Mouse (Mus musculus) lung, adult 18-20 months (tissue): ENCODE results near the gene Tuba8.

ENCODE experiments used
- DNase-seq, 2 experiments: peaks; one replicate each; pipeline ENCODE4 v3.0.0; 2022; ENCODE audit warnings: mixed read lengths in 2 of 2

Tuba8 gene

DNA sequence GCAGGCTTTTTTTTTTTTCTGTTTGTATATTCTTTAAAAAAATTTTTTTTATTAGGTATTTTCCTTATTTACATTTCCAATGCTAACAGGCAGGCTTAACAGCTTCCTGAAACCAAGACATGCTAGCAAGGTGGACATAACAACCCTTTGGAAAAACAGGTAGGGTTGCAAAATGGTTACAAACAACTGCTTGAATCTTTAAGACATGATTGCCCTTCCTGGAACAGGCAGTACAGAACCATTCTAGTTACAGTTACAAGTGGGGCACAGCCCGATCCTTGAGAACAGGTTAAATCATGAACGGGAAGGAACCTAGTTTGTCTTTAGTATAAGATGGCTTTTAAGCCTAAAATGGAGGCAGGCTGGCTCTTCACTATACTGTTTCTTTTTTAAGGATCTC, 25.9 kb downstream of the Tuba8 start:
- no peak for DNase-seq

- no peak for DNase-seq
Observed at GRCm38 (mm10) chr6:121238209-121238608, 27.7 kb downstream of the Tuba8 start.

- no peak for DNase-seq
Observed at GRCm38 (mm10) chr6:121241780-121242179, 31.3 kb downstream of the Tuba8 start.

GRCm38 (mm10) chr6:121243161-121243560, 32.7 kb downstream of the Tuba8 start:
- DNase-seq, result no peak

- peak; percentile 95 to 96 for DNase-seq
Observed at GRCm38 (mm10) chr6:121245127-121246036, 34.9 kb downstream of the Tuba8 start, which contains the start of gene Usp18. Gene Usp18 (plus strand): TSS chr6:121245906.

GRCm38 (mm10) chr6:121246037-121246361, 35.5 kb downstream of the Tuba8 start:
- DNase-seq, result no peak

GRCm38 (mm10) chr6:121250406-121250805, 39.9 kb downstream of the Tuba8 start:
- no peak for DNase-seq

GRCm38 (mm10) chr6:121251256-121251655, 40.8 kb downstream of the Tuba8 start:
- DNase-seq, result no peak

GRCm38 (mm10) chr6:121260548-121260947, 50.1 kb downstream of the Tuba8 start:
- DNase-seq, result peak; percentile 64 to 71

GRCm38 (mm10) chr6:121261233-121261632, 50.7 kb downstream of the Tuba8 start:
- no peak for DNase-seq

DNA sequence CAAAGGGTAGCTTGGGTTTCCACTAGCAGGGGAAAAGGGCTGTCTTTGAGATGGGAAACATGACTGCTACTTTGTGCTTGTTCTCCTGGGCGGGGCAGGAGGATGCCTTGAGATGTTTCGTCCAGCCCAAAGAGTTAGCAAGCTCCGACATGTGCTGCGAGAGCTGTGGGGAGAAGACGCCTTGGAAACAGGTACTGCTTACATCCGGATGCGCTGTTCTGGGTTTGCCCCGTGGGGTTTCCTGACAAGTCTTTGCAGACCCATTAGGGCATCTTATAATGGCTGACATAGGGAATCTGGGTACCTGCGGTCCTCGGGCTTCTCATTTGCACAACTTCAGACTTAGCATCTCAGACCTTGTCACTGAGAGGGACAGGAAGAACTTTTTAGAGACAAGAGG, 51.5 kb downstream of the Tuba8 start:
- no peak for DNase-seq

GRCm38 (mm10) chr6:121262496-121262895, 52.0 kb downstream of the Tuba8 start:
- DNase-seq, result no peak

- DNase-seq, result no peak
Observed at GRCm38 (mm10) chr6:121270156-121270555, 59.7 kb downstream of the Tuba8 start.

DNA sequence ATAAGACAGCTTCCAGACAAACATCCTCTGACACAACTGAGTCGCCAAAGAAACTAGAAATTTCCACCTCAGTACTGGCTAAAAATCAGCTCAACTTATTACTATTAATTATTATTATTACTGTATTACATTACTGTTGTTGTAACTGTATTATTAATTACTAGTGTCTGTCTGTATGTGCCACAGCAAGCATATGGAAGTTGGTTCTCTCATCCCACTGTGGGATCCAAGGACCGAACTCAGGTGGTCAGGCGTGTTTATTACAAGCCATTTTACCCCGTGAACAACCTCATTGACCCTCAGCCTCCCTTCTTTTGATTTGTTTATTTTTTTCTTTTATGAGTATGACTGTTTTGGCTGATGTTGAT, 61.2 kb downstream of the Tuba8 start:
- DNase-seq, result no peak

DNA sequence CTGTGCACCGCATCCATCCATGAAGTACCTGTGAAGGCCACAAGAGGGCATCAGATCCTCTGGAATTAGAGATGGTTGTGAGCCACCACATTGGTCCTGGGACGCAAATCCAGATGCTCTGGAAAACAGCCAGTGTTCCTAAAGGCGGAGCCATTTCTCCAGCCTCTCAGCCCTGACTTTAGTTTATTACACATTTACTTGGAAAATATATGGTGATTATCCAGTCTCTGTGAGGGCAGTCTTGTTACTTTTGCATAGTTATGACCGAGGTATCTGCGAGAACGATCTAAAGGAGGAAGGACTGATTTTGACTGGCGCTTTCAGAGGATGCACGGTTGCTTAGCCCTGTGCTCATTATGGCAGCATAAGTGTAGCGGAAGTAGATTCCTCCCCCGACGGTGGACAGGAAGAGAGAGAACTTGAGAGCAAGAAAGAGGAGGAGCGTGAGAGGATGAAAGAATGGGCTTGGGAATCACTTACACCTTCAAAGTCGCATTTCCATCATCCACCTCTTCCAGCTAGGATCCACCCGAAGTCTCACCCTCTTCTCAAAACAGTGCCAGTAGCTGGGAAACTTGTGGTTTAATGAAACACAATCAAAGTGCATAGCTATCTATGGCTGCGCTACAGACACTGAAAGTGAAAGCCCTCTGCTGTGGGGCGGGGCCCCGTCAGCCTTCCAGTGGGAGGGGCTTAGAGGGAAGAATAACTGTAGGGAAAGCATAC, 61.7 kb downstream of the Tuba8 start:
- peak; percentile 76 to 78 for DNase-seq

GRCm38 (mm10) chr6:121274356-121274755, 63.9 kb downstream of the Tuba8 start:
- peak in 1 of 2 experiments; percentile 17 for DNase-seq
